Mouse (Mus musculus) brain, embryonic 14.5 days (tissue): Measurements from ENCODE around the gene Oat.

Source experiments
- CTCF ChIP-seq: fragments of 200-500 bp; IDR thresholded peaks from 2 replicates; pipeline ENCODE4 v1.5.1; 2012; ENCODE audit warnings: inconsistent platforms, mild to moderate bottlenecking, moderate library complexity, borderline replicate concordance; ENCODE audit not compliant: insufficient read depth, insufficient read length; ENCODE audit errors: extremely low read depth
- POLR2A ChIP-seq: fragments of 200-500 bp; IDR thresholded peaks from 2 replicates; pipeline ENCODE4 v1.6.1; 2012; ENCODE audit warnings: mild to moderate bottlenecking, inconsistent platforms, borderline replicate concordance; ENCODE audit not compliant: poor library complexity, insufficient read depth, insufficient read length, severe bottlenecking; ENCODE audit errors: extremely low read depth

GRCm38 (mm10) chr7:132619549-132619948, 43.4 kb upstream of the Oat start:
- TF ChIP-seq CTCF, result no peak
- TF ChIP-seq POLR2A, result no peak
